Mouse (Mus musculus): ENCODE measurements around the gene Trmt13. TPM values are rescaled to one million over a fixed set of nuclear protein-coding genes. Genes with fewer than 3 reads are reported as not detected.
A peak's percentile ranks its signal among the peaks of the same experiment; 100 is the strongest.

The Trmt13 gene
- polyA plus RNA-seq, 1 experiment from 2014 or later: 18.7 TPM

DNA sequence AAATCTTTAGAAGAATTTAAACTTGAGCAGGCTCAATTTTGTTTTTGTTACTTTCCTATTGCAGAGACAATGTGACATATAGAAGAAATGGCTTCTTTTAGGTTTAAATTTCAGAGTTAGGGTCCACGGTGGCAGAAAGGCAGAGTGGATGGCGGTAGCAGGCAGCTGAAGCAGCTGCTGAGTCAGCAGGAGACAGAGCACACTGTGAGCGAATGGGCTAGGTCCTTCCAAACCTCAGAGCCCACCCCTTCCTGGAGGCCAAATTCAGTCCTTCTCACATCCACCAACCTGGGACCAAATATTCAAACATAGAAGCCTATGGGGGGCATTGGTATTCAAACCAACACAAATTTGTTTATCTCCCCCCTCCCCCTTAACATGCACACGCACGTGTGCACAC lies 12.6 kb downstream of the Trmt13 start:
- no peaks in the 10 kb centered on the region for H3K4me1 ChIP-seq (ENCODE audit: control insufficient read depth in 2 of 2, insufficient read depth in 2 of 2, low read length in 2 of 2)
- 93% methylated on average over 5 of the region's 5 CpGs for WGBS

DNA sequence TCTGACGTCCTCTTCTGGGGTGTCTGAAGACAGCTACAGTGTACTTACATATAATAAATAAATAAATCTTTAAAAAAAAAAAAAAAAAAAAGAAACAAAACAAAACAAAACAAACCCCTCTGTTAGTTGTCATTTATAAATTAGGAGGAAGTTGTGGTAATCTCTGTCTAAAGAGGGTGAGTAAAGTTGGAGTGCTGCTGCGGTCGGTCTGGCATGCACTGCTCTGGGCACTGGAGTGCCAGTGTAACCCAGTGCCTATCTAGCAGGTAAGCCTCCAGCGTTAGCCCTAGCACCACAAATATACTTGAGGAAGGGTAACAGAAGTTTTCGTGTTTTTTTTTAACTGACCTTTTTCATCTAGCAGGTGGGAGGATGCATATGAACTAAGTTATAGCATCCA lies 13.4 kb downstream of the Trmt13 start:
- no peak overlapping the region for H3K27ac ChIP-seq (replicated peaks in 1 of 2; ENCODE audit: control insufficient read depth in 1 of 2, insufficient read depth in 1 of 2, low read depth in 2 of 2, low read length in 2 of 2)
- no peaks in the 10 kb centered on the region for H3K9me3 ChIP-seq (ENCODE audit: control insufficient read depth, low read length)
- H3K4me1 ChIP-seq (ENCODE audit: control insufficient read depth in 2 of 2, insufficient read depth in 2 of 2, low read length in 2 of 2): peaks cover 0 to 1% of the 10 kb centered on the region in 2 experiments; a peak in 1 of 4 replicates
- ATAC-seq (ENCODE audit: insufficient number of reproducible peaks, insufficient read depth, low FRiP score, low read depth): no peak
- 86% methylated on average over 5 of the region's 5 CpGs for WGBS
- H3K36me3 ChIP-seq (ENCODE audit: control insufficient read depth, insufficient read depth, low read length): peaks cover 11% of the 10 kb centered on the region
- H3K27me3 ChIP-seq (ENCODE audit: control insufficient read depth, insufficient read depth, low read length): no peaks in the 10 kb centered on the region
- no peak overlapping the region for H3K4me3 ChIP-seq (ENCODE audit: control insufficient read depth in 1 of 2, insufficient read depth in 1 of 2, low read depth in 1 of 2, low read length in 2 of 2)
- no peak overlapping the region for H3K4me2 ChIP-seq (ENCODE audit: low read length)
- H3K9ac ChIP-seq (ENCODE audit: low read length): no peak overlapping the region

More for the DNA sequence above, 12.6 kb downstream of the Trmt13 start:
- Histone ChIP-seq H3K36me3 (ENCODE audit: control insufficient read depth, insufficient read depth, low read length) (peaks cover 15% of the 10 kb centered on the region), H3K9ac (ENCODE audit: low read length) (no peak overlapping the region), H3K9me3 (ENCODE audit: control insufficient read depth, low read length) (no peaks in the 10 kb centered on the region), H3K27ac (replicated peaks in 1 of 2; ENCODE audit: control insufficient read depth in 1 of 2, insufficient read depth in 1 of 2, low read depth in 2 of 2, low read length in 2 of 2) (no peak overlapping the region), H3K4me3 (ENCODE audit: control insufficient read depth in 1 of 2, insufficient read depth in 1 of 2, low read depth in 1 of 2, low read length in 2 of 2) (no peak overlapping the region), H3K27me3 (ENCODE audit: control insufficient read depth, insufficient read depth, low read length) (no peaks in the 10 kb centered on the region), H3K4me2 (ENCODE audit: low read length) (no peak overlapping the region)
- no peak for ATAC-seq (ENCODE audit: insufficient number of reproducible peaks, insufficient read depth, low FRiP score, low read depth)

DNA sequence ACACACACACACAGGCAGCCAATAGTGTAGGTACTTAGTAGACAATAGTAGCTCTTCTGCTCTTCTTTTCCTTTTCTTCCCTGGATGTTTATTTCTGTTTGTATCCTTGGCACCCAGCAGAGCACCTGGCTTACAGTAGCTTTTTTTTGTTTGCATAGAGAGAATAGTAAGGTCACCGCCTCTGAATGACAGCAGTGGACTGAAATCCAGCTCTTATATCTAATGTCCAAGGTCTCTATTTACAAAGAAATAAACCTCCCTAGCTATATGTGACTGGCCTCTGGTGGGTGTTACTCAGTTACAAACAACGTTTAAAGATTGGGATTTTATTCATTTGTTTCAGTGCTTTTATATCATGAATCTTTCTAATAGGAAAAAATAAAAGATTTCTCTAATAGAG lies 14.7 kb downstream of the Trmt13 start:
- WGBS: 85% methylated on average over 2 of the region's 2 CpGs
- Histone ChIP-seq H3K36me3 (ENCODE audit: control insufficient read depth, insufficient read depth, low read length) (peaks cover 7% of the 10 kb centered on the region), H3K27ac (replicated peaks in 1 of 2; ENCODE audit: control insufficient read depth in 1 of 2, insufficient read depth in 1 of 2, low read depth in 2 of 2, low read length in 2 of 2) (no peak overlapping the region), H3K9ac (ENCODE audit: low read length) (no peak overlapping the region), H3K4me1 (ENCODE audit: control insufficient read depth in 2 of 2, insufficient read depth in 2 of 2, low read length in 2 of 2) (peaks cover 0 to 6% of the 10 kb centered on the region in 2 experiments; a peak in 1 of 4 replicates), H3K27me3 (ENCODE audit: control insufficient read depth, insufficient read depth, low read length) (no peaks in the 10 kb centered on the region), H3K9me3 (ENCODE audit: control insufficient read depth, low read length) (no peaks in the 10 kb centered on the region), H3K4me2 (ENCODE audit: low read length) (no peak overlapping the region), H3K4me3 (ENCODE audit: control insufficient read depth in 1 of 2, insufficient read depth in 1 of 2, low read depth in 1 of 2, low read length in 2 of 2) (no peak overlapping the region)
- no peak for ATAC-seq (ENCODE audit: insufficient number of reproducible peaks, insufficient read depth, low FRiP score, low read depth)

DNA sequence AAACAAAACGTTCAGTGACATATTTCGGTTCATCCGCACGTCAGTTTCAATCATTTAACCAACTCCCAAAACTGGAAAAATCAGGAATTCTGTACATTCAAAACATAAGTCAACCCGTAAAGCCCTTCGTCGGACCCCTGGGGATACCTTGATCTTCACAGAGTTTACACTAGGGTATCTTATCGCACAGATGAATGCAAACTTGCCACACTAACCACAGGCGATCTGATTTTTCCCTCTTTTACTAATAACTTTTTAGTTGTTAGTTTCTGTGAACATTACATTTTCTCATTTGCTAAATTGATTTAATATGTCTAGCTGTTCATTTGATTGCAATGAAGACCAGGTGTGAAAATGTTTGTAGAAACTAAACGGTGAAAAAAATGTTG lies 18.8 kb downstream of the Trmt13 start:
- 7% methylated on average over 10 of the region's 10 CpGs for WGBS
- Histone ChIP-seq H3K4me1 (ENCODE audit: control insufficient read depth in 2 of 2, insufficient read depth in 2 of 2, low read length in 2 of 2) (peaks cover 0 to 10% of the 10 kb centered on the region in 2 experiments; a peak in 2 of 4 replicates), H3K27me3 (ENCODE audit: control insufficient read depth, insufficient read depth, low read length) (no peaks in the 10 kb centered on the region), H3K4me2 (ENCODE audit: low read length) (peak overlapping the region; percentile 79), H3K9ac (ENCODE audit: low read length) (peak overlapping the region; percentile 88), H3K36me3 (ENCODE audit: control insufficient read depth, insufficient read depth, low read length) (peaks cover 17% of the 10 kb centered on the region), H3K4me3 (ENCODE audit: control insufficient read depth in 1 of 2, insufficient read depth in 1 of 2, low read depth in 1 of 2, low read length in 2 of 2) (peak overlapping the region; percentile 82 to 95), H3K9me3 (ENCODE audit: control insufficient read depth, low read length) (no peaks in the 10 kb centered on the region), H3K27ac (replicated peaks in 1 of 2; ENCODE audit: control insufficient read depth in 1 of 2, insufficient read depth in 1 of 2, low read depth in 2 of 2, low read length in 2 of 2) (peak overlapping the region in 1 of 2 experiments; percentile 83; a peak in 1 of 4 replicates)
- ATAC-seq (ENCODE audit: insufficient number of reproducible peaks, insufficient read depth, low FRiP score, low read depth): no peak

DNA sequence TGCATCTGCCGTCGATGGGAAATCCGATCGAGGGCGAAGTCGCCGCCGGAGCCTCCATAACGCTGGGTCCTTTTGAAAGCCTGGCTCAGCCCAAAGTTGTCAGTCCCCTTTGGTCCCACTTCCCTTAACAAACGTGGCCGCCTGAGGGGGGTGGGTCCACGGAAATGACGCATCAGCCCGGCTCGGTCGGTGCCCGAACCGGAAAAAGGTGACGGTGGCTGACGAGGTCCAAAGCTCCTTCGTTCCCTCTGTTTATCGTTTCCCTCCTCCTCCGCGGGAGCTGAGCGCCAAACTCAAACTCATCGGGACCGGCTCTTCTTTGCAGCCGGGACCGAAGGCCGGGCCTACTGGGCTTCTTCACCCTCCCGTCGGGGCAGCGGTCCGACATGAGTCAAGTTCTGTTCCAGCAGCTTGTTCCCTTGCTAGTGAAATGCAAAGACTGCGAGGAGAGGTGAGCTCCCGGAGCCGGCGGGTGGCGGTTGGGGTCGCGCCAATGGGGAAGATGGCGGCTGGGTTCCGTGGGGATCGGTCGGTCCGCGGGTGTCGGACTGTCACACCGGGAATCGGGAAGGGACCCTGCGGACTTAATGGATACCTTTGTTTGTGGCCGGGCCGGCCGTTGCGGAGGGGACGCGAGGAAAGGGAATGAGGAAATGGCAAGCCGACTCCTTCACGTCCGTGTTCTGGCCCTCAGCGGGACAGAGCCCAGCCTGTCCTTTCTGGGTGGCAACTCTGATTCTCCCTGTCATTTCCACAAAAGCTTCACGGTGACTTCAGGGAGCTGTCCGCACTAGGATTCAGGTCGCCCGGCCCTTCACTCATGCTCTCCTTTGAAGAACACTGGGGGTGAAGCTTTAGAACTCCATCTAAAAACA lies 19.4 kb downstream of the Trmt13 start, which contains the start of gene Sass6:
Sass6 (plus strand) TSS at position 255 of the 875 bp plus-strand sequence.
- peak within 1 kb of the TSS; percentile 88 for H3K9ac ChIP-seq (ENCODE audit: low read length)
- peak within 1 kb of the TSS; percentile 79 for H3K4me2 ChIP-seq (ENCODE audit: low read length)
- ATAC-seq (ENCODE audit: insufficient number of reproducible peaks, insufficient read depth, low FRiP score, low read depth): peak; percentile 94
- no peaks in the 10 kb centered on the region for H3K9me3 ChIP-seq (ENCODE audit: control insufficient read depth, low read length)
- under 1% methylated on average over 65 of the region's 65 CpGs for WGBS
- peaks cover 23% of the 10 kb centered on the region for H3K36me3 ChIP-seq (ENCODE audit: control insufficient read depth, insufficient read depth, low read length)
- no peaks in the 10 kb centered on the region for H3K27me3 ChIP-seq (ENCODE audit: control insufficient read depth, insufficient read depth, low read length)
- peak within 1 kb of the TSS; percentile 75 to 83 for H3K27ac ChIP-seq (replicated peaks in 1 of 2; ENCODE audit: control insufficient read depth in 1 of 2, insufficient read depth in 1 of 2, low read depth in 2 of 2, low read length in 2 of 2)
- peaks cover 0 to 10% of the 10 kb centered on the region in 2 experiments; a peak in 2 of 4 replicates for H3K4me1 ChIP-seq (ENCODE audit: control insufficient read depth in 2 of 2, insufficient read depth in 2 of 2, low read length in 2 of 2)
- peak within 1 kb of the TSS; percentile 82 to 95 for H3K4me3 ChIP-seq (ENCODE audit: control insufficient read depth in 1 of 2, insufficient read depth in 1 of 2, low read depth in 1 of 2, low read length in 2 of 2)

DNA sequence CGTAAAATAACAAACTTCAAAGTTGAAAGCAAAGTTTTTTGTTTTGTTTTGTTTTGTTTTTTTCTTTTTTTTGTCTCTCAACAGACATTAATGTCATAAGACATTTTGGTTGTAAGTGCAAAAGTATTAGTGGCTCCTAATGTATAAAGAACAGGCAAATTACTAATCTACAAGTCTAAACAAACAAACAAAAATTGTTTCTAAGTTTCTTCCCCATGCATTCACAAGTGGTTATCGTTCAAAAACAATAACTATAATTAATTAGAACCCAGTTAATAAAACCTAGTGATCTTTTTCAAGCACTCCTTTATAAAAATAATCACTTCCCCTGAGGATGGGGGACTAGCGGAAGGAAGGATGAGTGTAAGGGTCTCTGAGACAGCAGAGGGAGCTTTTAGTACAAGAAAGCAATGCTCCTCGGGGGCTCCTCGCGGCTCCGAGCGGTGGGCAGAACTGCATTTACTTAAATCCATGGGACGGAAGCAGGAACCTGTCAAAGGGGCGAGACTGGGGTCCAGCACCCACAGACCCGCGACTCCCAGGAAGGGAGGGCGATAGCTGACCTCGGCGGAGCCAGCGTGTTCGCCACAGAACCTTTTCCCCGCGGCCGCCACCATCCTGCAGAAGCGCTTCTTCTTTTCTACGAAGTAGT lies 20.2 kb downstream of the Trmt13 start:
- Histone ChIP-seq H3K9ac (ENCODE audit: low read length) (peak overlapping the region; percentile 88), H3K4me2 (ENCODE audit: low read length) (peak overlapping the region; percentile 67), H3K27me3 (ENCODE audit: control insufficient read depth, insufficient read depth, low read length) (no peaks in the 10 kb centered on the region), H3K9me3 (ENCODE audit: control insufficient read depth, low read length) (no peaks in the 10 kb centered on the region), H3K4me3 (ENCODE audit: control insufficient read depth in 1 of 2, insufficient read depth in 1 of 2, low read depth in 1 of 2, low read length in 2 of 2) (peak overlapping the region; percentile 82 to 95), H3K27ac (replicated peaks in 1 of 2; ENCODE audit: control insufficient read depth in 1 of 2, insufficient read depth in 1 of 2, low read depth in 2 of 2, low read length in 2 of 2) (peak overlapping the region; percentile 75 to 83), H3K4me1 (ENCODE audit: control insufficient read depth in 2 of 2, insufficient read depth in 2 of 2, low read length in 2 of 2) (peaks cover 0 to 10% of the 10 kb centered on the region in 2 experiments; a peak in 2 of 4 replicates), H3K36me3 (ENCODE audit: control insufficient read depth, insufficient read depth, low read length) (peaks cover 31% of the 10 kb centered on the region)
- ATAC-seq (ENCODE audit: insufficient number of reproducible peaks, insufficient read depth, low FRiP score, low read depth): peak; percentile 45
- WGBS: 2% methylated on average over 22 of the region's 22 CpGs

DNA sequence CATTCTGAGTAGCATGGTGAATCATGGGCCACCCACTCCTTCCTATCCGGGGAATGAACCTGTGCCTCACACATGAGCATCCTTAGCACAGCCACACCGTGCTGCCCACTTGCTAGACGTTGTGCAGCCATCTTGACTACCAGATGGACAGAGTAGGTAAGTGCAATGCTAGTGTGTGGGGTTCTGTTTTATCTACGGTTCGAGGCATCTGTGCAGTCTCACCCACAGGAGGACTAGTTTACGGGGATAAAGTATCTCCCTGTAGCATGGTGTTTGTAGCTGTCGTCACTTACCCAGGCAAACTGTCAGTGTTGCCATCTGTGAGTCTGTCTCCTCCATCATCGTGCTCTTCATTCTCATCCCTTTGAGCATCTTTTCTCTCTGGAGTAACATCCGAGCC lies 32.2 kb downstream of the Trmt13 start:
- WGBS: 76% methylated on average over 9 of the region's 9 CpGs
- H3K27ac ChIP-seq (replicated peaks in 1 of 2; ENCODE audit: control insufficient read depth in 1 of 2, insufficient read depth in 1 of 2, low read depth in 2 of 2, low read length in 2 of 2): no peak overlapping the region
- peaks cover 95% of the 10 kb centered on the region for H3K36me3 ChIP-seq (ENCODE audit: control insufficient read depth, insufficient read depth, low read length)
- no peak overlapping the region for H3K9ac ChIP-seq (ENCODE audit: low read length)
- H3K27me3 ChIP-seq (ENCODE audit: control insufficient read depth, insufficient read depth, low read length): no peaks in the 10 kb centered on the region
- ATAC-seq (ENCODE audit: insufficient number of reproducible peaks, insufficient read depth, low FRiP score, low read depth): no peak
- no peaks in the 10 kb centered on the region for H3K4me1 ChIP-seq (ENCODE audit: control insufficient read depth in 2 of 2, insufficient read depth in 2 of 2, low read length in 2 of 2)
- no peaks in the 10 kb centered on the region for H3K9me3 ChIP-seq (ENCODE audit: control insufficient read depth, low read length)
- H3K4me2 ChIP-seq (ENCODE audit: low read length): no peak overlapping the region
- no peak overlapping the region for H3K4me3 ChIP-seq (ENCODE audit: control insufficient read depth in 1 of 2, insufficient read depth in 1 of 2, low read depth in 1 of 2, low read length in 2 of 2)
